Mouse (Mus musculus) right cerebral cortex, adult 2 months (tissue): ENCODE data around the gene Gmfg.
A peak's percentile ranks its signal among the peaks of the same experiment; 100 is the strongest.

ENCODE experiments used
- DNase-seq, 2 experiments: peaks; one replicate each; pipeline ENCODE4 v3.0.0; 2021 to 2022; ENCODE audit warnings: low spot score in 2 of 2

Gmfg gene

DNA sequence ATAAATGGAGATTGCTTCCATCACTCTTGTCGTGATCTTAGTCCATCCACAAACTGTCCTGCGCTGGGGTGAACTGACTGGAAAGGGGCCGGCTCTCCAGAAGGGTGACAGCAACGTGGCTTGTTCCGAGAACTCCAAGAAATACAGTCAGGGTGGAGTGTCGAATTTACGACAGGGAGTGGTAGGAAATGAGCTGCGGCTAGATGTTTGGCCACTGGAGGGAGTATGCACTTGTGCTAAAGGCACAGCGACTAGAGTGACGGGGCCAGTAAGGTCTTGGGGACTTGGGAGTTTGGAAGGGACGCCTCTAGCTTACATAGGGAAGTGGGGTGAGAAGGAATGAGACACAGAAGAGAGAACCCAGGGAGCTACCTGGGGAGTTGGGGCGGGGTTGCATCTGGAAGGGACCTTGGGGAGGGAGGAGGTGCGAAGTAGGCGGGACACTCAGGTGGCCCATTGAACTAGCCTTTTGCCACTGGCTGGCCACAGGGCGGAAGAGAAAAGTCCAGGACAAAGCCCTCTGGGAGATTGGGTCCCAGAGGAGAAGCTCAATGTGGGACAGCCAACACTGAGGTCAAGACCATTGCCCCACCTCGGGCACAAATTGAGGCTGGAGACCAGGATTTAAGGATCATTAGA, at the start of gene Gmfg:
TSS of gene Gmfg (plus strand) at position 516 of the 639 bp plus-strand sequence.
- DNase-seq, result peak; percentile 75 to 78

DNA sequence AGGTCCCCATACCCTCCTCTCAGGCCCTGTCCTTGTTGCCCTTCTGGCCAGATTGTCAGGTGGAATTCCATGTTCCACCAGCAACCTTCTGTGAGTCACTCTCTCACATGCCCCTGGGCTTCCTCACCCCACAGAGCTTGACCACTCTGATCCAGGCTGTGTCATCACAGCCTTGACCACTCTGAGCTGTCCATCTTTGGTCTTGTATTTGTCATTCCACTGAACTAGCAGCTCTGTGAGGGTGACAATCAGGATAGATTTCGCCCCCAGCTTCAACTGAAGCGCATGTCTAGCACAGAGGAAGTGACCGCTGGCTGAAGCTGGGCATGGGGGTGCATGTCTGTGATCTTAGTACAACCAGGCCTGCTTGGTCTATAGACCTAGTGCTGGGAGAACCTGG, 46.9 kb upstream of the Gmfg start:
- no peak for DNase-seq

DNA sequence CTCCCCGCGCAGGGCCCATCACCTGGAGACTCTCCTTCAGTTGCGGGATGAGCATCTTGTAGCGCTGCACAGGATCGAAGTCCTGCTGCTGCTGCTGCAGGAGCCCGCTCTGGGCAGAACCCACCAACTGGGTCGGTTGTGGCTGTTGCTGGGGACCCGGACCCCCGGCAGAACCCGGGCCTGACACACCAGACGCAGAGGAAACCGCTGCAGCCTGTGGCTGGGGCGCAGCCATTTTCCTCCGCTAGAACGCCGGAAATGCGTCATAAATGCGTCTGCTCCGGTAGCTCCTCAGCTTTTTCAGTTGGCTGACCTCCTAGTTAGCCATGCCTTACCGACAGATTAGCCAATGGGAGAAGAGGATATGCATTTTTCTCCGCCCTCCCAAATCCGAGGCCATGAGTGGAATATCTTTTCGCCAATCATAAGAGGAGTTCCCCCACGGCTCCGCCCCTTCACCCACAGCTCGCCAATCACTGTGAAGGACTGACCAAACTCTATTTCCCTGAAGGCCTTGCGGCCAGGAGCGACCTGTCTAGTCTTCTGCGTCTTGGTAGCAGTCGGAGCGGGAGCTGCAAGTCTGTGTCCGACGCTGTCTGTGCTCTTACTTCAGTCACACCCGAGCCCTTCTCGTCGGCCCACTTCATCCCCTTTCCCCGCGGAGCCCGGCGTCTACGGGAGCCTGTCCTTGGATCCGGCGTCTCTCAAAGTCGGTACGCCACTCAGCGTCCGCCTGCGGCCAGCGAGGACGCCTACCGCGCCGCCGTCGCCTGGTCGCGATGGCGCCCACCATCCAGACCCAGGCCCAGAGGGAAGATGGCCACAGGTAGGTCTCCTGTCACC, 44.6 kb upstream of the Gmfg start, which contains the start of the genes Med29 and Paf1:
TSS of gene Med29 (minus strand) at position 280 of the 843 bp plus-strand sequence.
TSS of gene Paf1 (plus strand) at position 523 of the 843 bp plus-strand sequence.
- peak; percentile 98 for DNase-seq

DNA sequence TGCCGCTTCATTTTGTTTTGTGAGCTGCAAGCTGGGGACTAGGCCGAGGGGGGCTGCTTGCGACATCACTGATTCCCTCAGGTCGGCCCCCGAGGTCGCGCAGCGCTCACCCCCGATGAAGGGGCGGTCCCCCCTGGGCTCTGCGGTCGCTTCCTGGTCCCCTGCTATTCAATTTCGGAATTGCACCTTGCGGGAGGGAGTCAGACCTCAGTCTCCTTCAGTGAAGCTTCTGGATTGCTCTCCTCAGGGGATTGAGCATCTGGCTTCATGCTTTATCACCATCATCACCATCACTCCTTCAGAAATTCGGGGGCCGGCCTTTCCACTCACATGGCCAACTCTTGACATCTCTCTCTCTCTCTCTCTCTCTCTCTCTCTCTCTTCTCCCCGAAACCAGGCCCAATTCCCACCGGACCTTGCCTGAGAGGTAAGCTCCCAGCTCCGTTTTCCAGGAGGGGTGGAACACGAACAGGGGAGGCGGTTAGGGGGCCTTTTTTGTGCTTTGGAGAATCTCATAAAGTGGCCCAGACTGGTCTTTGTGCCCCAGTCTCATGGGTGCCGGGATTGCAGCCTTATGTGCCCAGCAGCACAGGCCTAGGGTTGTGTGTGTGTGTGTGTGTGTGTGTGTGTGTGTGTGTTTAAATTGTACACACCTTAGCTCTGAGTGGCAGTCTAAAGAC, 43.8 kb upstream of the Gmfg start:
- DNase-seq, result no peak

DNA sequence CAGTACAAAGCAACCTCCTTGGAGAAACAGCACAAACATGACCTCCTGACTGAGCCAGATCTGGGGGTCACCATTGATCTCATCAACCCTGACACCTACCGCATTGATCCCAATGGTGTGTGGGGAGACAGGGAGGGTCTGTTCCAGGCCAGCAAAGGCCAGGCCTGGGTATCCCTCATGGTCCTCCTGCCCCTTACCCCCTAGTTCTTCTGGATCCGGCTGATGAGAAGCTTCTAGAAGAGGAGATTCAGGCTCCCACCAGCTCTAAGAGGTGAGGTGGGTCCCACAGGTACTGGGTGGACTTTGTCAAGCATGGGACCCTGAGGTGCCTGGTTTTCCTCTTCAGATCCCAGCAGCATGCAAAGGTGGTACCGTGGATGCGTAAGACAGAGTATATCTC, 41.8 kb upstream of the Gmfg start:
- no peak for DNase-seq

DNA sequence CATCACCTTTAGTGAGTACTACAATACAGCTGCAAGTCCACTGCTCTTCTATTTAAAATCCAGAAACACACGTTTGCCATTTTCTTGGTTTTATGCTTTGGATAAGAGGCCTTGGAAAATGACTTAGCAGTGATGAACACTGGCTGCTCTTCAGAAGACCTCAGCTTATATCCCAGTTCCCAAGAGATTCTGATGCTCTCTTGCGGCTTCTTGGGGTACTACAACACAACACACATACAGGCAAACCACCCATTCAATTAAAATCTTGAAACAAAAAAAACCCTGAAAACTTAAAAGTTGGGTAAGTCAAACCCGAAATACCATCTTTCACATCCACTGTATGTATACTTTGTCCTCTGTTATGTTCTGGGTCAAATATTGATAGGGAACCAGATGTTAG, 39.2 kb upstream of the Gmfg start:
- no peak for DNase-seq

DNA sequence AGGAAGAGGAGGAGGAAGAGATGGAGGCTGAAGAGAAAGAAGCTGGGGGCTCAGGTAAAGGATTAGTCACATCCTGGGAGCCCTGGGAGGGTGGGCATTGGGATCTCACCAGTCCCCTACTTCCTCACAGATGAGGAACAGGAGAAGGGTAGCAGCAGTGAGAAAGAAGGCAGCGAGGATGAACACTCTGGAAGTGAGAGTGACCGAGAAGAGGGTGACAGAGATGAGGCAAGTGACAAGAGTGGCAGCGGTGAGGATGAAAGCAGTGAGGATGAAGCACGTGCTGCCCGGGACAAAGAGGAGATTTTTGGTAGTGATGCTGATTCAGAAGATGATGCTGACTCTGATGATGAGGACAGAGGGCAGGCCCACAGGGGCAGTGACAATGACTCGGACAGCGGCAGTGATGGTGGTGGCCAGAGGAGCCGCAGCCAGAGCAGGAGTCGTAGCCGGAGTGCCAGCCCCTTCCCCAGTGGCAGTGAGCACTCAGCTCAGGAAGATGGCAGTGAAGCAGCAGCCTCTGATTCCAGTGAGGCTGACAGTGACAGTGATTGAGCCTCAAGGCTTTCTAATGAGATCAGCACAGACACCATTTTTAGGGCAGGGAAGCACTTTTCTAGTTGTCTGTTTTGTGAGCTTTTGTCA, 38.4 kb upstream of the Gmfg start:
- DNase-seq, result no peak

DNA sequence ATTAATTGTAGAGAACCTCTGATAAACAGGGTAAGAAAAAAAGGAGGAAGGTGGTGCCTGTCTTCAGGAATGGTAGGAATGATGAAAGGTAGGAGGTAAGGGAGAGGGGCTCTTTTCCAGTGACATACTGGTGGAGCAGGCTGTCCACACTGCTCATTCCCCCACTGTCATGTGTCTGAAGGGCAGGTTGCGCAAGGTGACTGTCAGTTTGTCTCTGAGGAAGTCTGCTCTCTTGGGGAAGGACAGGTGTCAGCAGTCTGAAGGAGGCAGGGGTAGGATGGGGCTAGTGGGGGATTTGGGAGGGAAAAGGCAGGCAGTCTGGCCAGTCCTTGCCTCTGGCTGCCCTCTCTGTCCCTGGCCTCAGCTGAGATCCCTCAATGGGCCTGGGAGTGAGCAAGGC, 36.2 kb upstream of the Gmfg start:
- DNase-seq, result no peak

DNA sequence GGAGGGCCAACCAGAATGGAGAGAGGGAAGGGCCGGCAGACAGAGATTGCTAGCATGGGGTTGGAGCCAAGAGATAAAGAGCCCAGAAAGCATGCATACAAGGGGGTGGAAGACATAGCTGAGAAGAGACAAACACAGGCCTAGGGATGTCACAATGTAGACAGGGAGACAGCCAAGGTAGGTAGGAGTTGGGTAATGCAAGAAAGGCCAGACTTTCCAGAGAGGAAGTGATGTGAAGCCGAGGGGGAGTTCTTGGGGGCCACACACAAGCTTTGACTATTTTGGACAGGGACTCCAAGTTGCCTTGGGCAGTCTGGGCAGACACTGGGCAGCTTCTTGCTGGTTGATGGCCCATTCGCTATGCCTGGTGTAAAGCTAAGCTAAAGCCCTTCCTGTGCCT, 35.3 kb upstream of the Gmfg start:
- no peak for DNase-seq

DNA sequence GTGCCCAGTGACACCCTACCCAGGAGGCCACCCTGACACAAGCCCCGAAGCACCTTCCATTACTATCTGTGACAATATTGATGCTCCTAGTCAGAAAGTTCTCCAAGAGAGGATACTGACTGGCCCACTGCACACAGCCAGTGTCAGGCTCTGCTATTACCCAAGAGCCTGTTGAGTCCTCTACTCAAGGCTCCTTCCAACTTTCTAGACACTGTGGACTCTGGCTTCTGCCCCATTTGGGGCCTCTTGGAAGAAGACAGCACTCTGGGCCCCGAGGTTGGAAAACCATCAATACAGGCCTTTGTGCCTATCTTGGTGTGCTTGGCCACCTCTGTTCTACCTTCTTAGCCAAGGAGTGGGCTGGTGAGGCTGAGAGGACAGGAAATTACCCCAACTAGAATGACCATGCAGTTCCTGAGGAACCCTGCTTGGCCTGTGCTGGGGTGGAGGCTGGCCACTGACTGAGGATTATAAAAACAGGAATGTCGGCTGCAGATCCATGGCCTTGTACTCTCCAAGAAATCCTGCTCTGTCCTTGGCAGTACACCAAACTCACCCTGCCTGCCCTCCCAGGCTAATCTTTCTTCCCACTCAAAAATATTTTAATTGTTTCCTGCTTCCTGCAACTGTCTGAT, 26.3 kb upstream of the Gmfg start:
- no peak for DNase-seq

DNA sequence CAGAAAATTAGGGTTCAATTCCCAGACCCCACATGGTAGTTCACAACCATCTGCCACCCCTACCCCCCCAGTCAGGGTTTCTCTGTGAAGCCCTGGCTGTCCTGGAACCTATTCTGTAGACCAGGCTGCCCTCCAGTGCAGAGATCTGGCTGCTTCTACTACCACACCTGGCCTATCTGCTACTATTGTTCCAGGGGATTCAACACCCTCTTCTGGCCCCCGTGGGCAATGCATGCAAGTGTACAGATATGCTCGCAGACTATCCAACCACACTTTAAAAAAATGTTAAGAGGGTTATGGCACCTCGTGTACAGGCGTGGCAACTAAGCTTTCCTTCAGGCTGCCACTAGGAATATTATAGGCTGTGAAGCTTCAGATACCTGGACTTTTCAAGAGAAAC, 24.4 kb upstream of the Gmfg start:
- DNase-seq, result no peak

DNA sequence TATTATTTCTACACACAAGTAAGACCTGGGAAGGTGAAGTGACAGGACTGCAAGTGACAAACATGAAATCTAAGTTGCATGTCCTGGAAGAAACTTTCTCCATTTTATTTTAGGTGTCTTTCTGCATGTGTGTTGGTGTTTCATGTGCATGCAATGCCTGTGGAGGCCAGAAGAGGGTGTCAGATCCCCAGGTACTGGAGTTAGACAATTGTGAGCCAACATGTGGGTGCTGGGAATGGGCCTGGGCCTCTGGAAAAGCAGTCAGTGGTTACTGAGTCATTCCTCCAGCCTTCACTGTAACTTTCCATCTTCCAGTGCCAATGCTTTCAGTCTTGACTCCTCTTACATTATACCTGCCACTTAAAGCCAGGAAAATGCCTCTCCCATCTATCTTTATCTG, 19.9 kb upstream of the Gmfg start:
- no peak for DNase-seq

DNA sequence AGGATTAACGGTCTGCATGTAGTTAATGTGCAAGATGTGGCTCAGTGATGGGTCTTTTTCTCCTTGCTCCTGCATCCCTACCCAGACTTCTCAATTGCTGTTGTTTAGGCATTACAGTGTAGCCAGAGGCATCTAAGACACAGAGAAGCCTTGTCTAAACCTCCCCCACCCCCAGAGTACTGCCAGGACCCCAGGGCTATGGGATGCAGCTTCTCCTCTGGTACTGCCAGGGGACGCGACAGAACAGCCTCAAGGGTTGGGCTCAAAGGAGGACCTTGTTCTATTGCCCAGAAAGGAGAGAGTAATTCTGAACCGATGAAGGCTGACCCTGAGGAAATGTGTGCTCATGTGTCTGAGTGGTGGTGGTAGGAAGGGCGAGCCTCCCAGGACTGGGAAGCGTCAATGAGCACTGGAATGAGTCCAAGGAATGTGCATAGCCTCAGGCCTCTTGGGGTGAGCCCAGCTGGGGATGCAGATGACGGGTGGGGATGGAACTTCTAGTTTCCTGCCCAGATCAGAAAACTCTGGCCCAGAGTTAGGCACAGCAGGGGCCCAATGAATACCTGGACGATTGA, 19.1 kb upstream of the Gmfg start:
- no peak for DNase-seq

DNA sequence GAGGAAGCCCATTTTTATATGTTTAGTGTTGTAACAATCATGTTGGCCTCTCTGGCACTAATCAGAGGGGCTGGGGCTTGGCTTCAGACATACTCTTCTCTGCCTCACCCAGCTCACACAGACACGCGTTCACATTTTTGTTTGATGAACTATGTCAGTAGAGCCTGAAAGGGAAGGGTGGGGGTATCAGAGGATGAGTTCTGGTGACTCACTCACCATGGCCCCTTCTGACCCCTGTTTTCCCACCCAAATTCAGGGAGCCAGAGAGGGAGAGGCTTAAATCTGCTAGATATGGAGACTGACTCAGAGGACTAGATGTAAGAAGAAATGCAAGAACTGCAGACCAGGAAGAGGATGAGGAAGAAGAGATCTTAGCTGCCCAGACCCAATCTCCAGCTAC, 17.8 kb upstream of the Gmfg start:
- no peak for DNase-seq

DNA sequence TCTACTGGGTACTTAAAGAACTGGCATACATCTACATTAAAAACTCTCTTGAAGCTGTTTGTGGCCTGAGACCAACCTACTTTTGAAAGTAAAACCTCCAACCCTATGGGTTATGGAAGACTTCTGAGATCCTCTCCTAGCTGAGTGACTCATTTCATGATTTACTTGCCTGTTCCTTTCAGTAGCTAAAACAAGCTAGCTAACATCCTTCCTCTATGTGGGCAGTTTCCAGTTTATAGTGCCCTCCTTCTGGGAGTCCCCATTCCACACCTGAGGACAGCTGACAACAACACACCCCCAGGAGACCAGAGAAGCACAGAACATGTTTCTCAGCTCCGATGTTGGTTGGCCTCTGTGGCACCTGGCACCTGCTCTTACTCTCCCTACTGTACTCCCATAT, 14.2 kb upstream of the Gmfg start:
- DNase-seq, result no peak

DNA sequence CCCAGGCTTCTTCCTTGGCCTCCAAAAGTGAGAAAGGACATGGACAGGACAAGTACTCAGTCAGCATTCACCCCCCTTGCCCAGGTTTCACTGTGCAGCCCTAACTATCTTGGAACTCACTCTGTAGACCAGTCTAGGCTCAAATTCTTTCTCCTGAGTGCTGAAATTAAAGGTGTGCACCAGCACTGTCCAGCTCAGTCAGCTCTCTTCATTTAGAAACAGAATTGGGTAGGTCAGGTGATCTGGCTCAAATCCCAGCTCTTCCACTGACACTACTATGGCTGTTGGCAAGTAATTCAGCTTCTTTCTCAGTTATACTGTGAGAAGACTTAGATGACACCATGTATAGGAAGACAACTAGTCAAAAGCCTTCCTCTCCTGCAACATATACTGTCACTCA, 9.5 kb upstream of the Gmfg start:
- no peak for DNase-seq

DNA sequence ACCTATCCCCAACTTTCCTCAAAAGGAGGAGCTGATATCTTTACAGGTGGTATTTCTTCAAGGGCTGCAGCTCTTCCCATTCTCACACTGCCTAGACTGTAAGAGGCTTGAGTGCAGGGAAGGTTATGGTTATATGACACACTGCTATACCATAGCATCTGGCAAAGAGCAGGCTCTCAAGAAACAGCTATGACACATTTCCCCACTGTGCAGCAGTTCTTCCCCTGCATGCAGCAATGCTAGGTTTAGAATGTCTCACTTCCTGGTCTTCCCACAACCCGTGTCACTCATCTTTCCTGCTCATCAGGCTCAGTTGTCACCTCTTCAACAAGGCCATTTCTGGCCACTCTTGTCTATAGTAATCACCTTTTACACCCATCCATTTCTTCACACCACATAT, 6.7 kb upstream of the Gmfg start:
- DNase-seq, result no peak

DNA sequence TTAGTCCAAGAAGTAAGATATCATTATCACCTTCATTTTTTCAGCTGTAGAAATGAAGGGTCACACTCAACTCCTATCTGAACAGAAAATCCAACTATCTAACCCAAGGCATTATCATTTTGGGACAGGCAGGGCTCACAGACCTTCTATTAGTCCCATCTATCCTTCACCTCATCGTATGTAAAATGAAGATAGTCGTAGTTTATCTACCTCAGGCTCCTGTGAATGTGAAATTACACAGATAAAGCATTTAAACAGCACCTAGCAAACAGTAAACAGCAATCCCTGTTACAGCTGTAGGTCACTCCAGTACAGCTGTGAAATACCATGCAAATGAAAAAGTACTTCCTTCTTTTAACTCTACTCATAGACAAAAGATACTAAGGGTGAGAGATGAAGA, 5.0 kb upstream of the Gmfg start:
- DNase-seq, result no peak

DNA sequence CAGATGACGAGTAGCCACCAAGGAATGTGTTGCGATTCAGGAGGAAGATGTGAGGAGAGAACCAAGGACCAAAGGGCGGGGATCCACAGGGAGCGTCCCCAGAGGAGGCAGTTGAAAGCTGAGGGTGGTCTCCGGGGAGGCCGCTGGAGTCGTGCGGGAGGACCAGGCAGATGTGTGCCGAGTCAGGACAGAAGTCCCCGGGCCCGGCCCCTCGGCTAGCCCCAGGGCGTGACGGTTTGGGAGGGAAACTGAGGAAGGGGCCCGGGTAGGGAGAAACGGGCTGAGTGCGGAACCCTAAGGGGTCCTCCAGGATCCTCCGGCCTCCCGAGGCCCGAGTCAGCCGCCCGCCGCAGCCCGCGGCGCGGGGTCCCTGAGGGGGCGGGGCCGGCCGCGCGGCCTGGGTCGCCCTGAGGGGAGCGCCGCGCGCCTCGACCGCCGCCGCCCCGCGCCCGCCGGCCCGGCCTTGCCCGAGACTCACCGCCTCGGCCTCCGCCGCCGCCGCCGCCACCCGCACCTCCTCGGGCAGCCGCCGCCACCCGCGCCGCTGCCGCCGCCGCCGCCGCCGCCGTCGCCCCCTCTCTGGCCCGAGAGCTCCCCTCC, 1.5 kb upstream of the Gmfg start:
- no peak for DNase-seq

DNA sequence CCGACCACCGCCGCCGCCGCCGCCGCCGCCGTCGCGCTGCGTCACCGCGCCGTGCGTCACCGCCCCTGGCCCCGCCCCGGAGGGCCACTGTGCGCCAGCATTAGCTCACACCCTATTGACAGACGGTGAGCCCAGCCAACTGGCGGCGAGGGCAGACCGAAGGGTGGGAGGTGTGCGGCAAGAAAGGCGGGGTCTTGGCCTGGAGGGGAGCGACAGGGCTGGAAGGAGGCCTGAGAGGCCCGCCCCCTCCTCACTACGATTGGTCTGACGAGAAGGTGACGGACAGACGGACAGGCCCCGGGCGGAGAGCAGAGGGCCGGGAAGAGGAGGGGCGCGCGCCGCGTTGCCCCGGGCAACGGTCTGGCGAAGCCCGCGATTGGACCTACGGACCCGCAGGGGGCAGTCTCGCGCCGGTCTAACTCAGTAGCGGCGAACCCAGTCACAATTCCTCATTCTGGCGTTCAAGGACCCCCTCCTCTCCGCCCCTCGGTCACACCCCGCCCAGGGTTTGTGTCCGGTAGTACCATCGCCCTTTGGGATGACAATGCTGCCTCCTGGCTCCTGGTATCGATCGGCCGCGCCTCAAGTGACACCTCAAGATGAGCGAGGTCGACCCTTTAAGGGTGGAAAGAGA, 859 bp upstream of the Gmfg start:
- peak; percentile 99 to 100 for DNase-seq

DNA sequence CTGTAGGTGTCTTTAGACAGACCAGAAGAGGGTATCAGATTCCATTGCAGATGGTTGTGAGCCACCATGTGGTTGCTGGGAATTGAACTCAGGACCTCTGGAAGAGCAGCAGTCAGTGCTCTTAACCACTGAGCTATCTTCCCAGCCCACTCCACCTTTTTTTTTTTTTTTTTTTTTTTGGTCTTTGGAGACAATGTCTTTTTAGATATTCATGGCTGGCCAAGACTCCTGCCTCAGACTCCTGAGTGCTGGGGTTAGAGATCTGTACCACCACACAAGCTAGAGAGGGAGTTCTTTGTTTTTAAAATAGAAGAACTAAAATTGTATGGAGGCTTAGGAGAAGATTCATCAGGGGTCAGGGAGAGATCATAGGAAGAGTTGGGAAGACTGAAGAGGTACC, 717 bp downstream of the Gmfg start:
- no peak for DNase-seq
